Mouse (Mus musculus) CH12.LX (cell line): ENCODE results near the gene Pwwp2b.

Experiments used
- CTCF ChIP-seq, 2 experiments: IDR thresholded peaks in 1 of 2; conservative IDR thresholded peaks in 1 of 2; 2 replicates each; pipeline ENCODE4 v1.5.1; 2011 to 2012; ENCODE audit warnings: low read depth in 2 of 2, low read length in 2 of 2, improper control_type of control experiment in 1 of 2, inconsistent platforms in 1 of 2, mild to moderate bottlenecking in 1 of 2, moderate library complexity in 1 of 2
- EP300 ChIP-seq: IDR thresholded peaks from 2 replicates; pipeline ENCODE4 v1.6.1; 2011; ENCODE audit warnings: low read length, improper control_type of control experiment
- IRF4 ChIP-seq: IDR thresholded peaks from 2 replicates; pipeline ENCODE4 v1.6.1; 2014; ENCODE audit warnings: low read depth, mild to moderate bottlenecking, inconsistent platforms, low read length, improper control_type of control experiment
- POLR2A ChIP-seq: IDR thresholded peaks from 2 replicates; pipeline ENCODE4 v1.6.1; 2011; ENCODE audit warnings: low read depth, mild to moderate bottlenecking, improper control_type of control experiment, low read length
- TCF12 ChIP-seq: IDR thresholded peaks from 2 replicates; pipeline ENCODE4 v1.6.1; 2014; ENCODE audit warnings: low read depth, mild to moderate bottlenecking, inconsistent platforms, low read length, improper control_type of control experiment
- ZNF384 ChIP-seq: IDR thresholded peaks from 2 replicates; pipeline ENCODE4 v1.6.1; 2012; ENCODE audit warnings: low read depth, low read length, improper control_type of control experiment, inconsistent platforms

DNA sequence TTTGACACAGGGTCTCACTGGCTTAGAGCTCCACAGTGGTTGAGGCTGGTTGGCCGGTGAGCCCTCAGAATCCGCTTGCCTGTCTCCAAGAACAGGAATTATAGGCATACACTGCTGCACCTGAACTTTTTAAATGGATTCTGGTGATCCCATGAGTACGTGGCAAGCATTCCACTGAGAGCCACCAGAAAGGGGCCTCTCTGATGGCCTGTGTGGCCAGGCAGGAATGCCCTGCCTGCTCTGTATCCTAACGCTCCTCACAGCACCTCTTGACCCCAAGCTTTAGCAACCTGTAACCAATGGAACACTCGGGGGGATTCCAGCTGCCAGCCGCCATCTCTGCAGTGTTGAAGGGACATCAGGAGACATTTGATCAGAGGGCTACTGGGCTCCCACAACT, 36.5 kb upstream of the Pwwp2b start:
- TF ChIP-seq POLR2A (no peak), ZNF384 (no peak), CTCF (conservative IDR thresholded peaks at IDR 0.05 in 1 of 2, IDR thresholded peaks at IDR 0.05 in 1 of 2; ENCODE audit: low read depth in 2 of 2, low read length in 2 of 2) (no peak), EP300 (no peak), TCF12 (no peak), IRF4 (no peak)
